Mouse (Mus musculus): Measurements from ENCODE around the gene Harbi1.

Harbi1 gene

GRCm38 (mm10) chr2:91727011-91727410 lies 16.4 kb downstream of the Harbi1 start:
- TF ChIP-seq POU5F1 (IDR thresholded peaks at IDR 0.05; ENCODE audit: borderline replicate concordance, low read length) = no peak
- TF ChIP-seq NANOG (IDR thresholded peaks at IDR 0.05; ENCODE audit: borderline replicate concordance, low read length) = no peak
- TF ChIP-seq CTCF (conservative IDR thresholded peaks at IDR 0.05; ENCODE audit: low read length) = no peak
- Histone ChIP-seq H3K4me3 (replicated peaks; ENCODE audit: low read length) (no peak overlapping the region), H3K4me1 (replicated peaks; ENCODE audit: low read depth, low read length) (peaks cover 20% of the 10 kb centered on the region), H3K36me3 (ENCODE audit: insufficient read depth, low read length) (no peaks in the 10 kb centered on the region), H3K27me3 (ENCODE audit: insufficient read depth, low read length) (peaks cover 4% of the 10 kb centered on the region; the same call in 1 of the 2 replicates), H3K9me3 (ENCODE audit: low read length) (no peaks in the 10 kb centered on the region)

- H3K9me3 ChIP-seq (ENCODE audit: low read length) = no peaks in the 10 kb centered on the region
- H3K4me3 ChIP-seq (replicated peaks; ENCODE audit: low read length) = peak overlapping the region; percentile 97
- H3K4me1 ChIP-seq (replicated peaks; ENCODE audit: low read depth, low read length) = peaks cover 36% of the 10 kb centered on the region
- H3K36me3 ChIP-seq (ENCODE audit: insufficient read depth, low read length) = no peaks in the 10 kb centered on the region
- peaks cover 4% of the 10 kb centered on the region; the same call in 1 of the 2 replicates for H3K27me3 ChIP-seq (ENCODE audit: insufficient read depth, low read length)
- TF ChIP-seq CTCF (conservative IDR thresholded peaks at IDR 0.05; ENCODE audit: low read length) = no peak
- TF ChIP-seq NANOG (IDR thresholded peaks at IDR 0.05; ENCODE audit: borderline replicate concordance, low read length) = no peak
- no peak for TF ChIP-seq POU5F1 (IDR thresholded peaks at IDR 0.05; ENCODE audit: borderline replicate concordance, low read length)
These were observed 18.9 kb downstream of the Harbi1 start for GRCm38 (mm10) chr2:91729571-91729970.

- Histone ChIP-seq H3K36me3 (ENCODE audit: insufficient read depth, low read length) (no peaks in the 10 kb centered on the region), H3K9me3 (ENCODE audit: low read length) (no peaks in the 10 kb centered on the region), H3K4me3 (replicated peaks; ENCODE audit: low read length) (peak within 1 kb of the TSS; percentile 97), H3K4me1 (replicated peaks; ENCODE audit: low read depth, low read length) (peaks cover 42% of the 10 kb centered on the region), H3K27me3 (ENCODE audit: insufficient read depth, low read length) (peaks cover 4% of the 10 kb centered on the region; the same call in 1 of the 2 replicates)
- no peak for TF ChIP-seq CTCF (conservative IDR thresholded peaks at IDR 0.05; ENCODE audit: low read length)
These were observed 19.5 kb downstream of the Harbi1 start, which contains the start of gene Ambra1 for GRCm38 (mm10) chr2:91729971-91730821. Ambra1 (plus strand) TSS chr2:91730134.

- Histone ChIP-seq H3K9me3 (ENCODE audit: low read length) (no peaks in the 10 kb centered on the region), H3K4me3 (replicated peaks; ENCODE audit: low read length) (no peak overlapping the region), H3K4me1 (replicated peaks; ENCODE audit: low read depth, low read length) (peaks cover 64% of the 10 kb centered on the region), H3K27me3 (ENCODE audit: insufficient read depth, low read length) (no peaks in the 10 kb centered on the region), H3K36me3 (ENCODE audit: insufficient read depth, low read length) (no peaks in the 10 kb centered on the region)
- no peak for TF ChIP-seq POU5F1 (IDR thresholded peaks at IDR 0.05; ENCODE audit: borderline replicate concordance, low read length)
- no peak for TF ChIP-seq NANOG (IDR thresholded peaks at IDR 0.05; ENCODE audit: borderline replicate concordance, low read length)
- no peak for TF ChIP-seq CTCF (conservative IDR thresholded peaks at IDR 0.05; ENCODE audit: low read length)
These were observed 24.6 kb downstream of the Harbi1 start for GRCm38 (mm10) chr2:91735221-91735620.

GRCm38 (mm10) chr2:91739586-91739985 lies 28.9 kb downstream of the Harbi1 start:
- H3K9me3 ChIP-seq (ENCODE audit: low read length) = no peaks in the 10 kb centered on the region
- H3K4me3 ChIP-seq (replicated peaks; ENCODE audit: low read length) = no peak overlapping the region
- TF ChIP-seq CTCF (conservative IDR thresholded peaks at IDR 0.05; ENCODE audit: low read length) = no peak
- TF ChIP-seq POU5F1 (IDR thresholded peaks at IDR 0.05; ENCODE audit: borderline replicate concordance, low read length) = no peak
- TF ChIP-seq NANOG (IDR thresholded peaks at IDR 0.05; ENCODE audit: borderline replicate concordance, low read length) = no peak
- peaks cover 53% of the 10 kb centered on the region for H3K4me1 ChIP-seq (replicated peaks; ENCODE audit: low read depth, low read length)
- no peaks in the 10 kb centered on the region for H3K27me3 ChIP-seq (ENCODE audit: insufficient read depth, low read length)
- H3K36me3 ChIP-seq (ENCODE audit: insufficient read depth, low read length) = no peaks in the 10 kb centered on the region

- peaks cover 26% of the 10 kb centered on the region for H3K4me1 ChIP-seq (replicated peaks; ENCODE audit: low read depth, low read length)
- H3K9me3 ChIP-seq (ENCODE audit: low read length) = no peaks in the 10 kb centered on the region
- H3K36me3 ChIP-seq (ENCODE audit: insufficient read depth, low read length) = no peaks in the 10 kb centered on the region
- no peak overlapping the region for H3K4me3 ChIP-seq (replicated peaks; ENCODE audit: low read length)
- H3K27me3 ChIP-seq (ENCODE audit: insufficient read depth, low read length) = no peaks in the 10 kb centered on the region
- TF ChIP-seq POU5F1 (IDR thresholded peaks at IDR 0.05; ENCODE audit: borderline replicate concordance, low read length) (no peak), NANOG (IDR thresholded peaks at IDR 0.05; ENCODE audit: borderline replicate concordance, low read length) (no peak), CTCF (conservative IDR thresholded peaks at IDR 0.05; ENCODE audit: low read length) (no peak)
These were observed 34.0 kb downstream of the Harbi1 start for GRCm38 (mm10) chr2:91744686-91745085.

GRCm38 (mm10) chr2:91749811-91750261 lies 39.2 kb downstream of the Harbi1 start:
- H3K36me3 ChIP-seq (ENCODE audit: insufficient read depth, low read length) = peaks cover under 1% of the 10 kb centered on the region; the same call in 1 of the 2 replicates
- TF ChIP-seq POU5F1 (IDR thresholded peaks at IDR 0.05; ENCODE audit: borderline replicate concordance, low read length) = no peak
- no peak for TF ChIP-seq NANOG (IDR thresholded peaks at IDR 0.05; ENCODE audit: borderline replicate concordance, low read length)
- no peak for TF ChIP-seq CTCF (conservative IDR thresholded peaks at IDR 0.05; ENCODE audit: low read length)
- H3K4me1 ChIP-seq (replicated peaks; ENCODE audit: low read depth, low read length) = peaks cover 23% of the 10 kb centered on the region
- no peaks in the 10 kb centered on the region for H3K27me3 ChIP-seq (ENCODE audit: insufficient read depth, low read length)
- no peak overlapping the region for H3K4me3 ChIP-seq (replicated peaks; ENCODE audit: low read length)
- H3K9me3 ChIP-seq (ENCODE audit: low read length) = no peaks in the 10 kb centered on the region

All from E14TG2a.4 (cell line).